Mouse (Mus musculus) spleen, adult 2 months (tissue): ENCODE results near the gene Oxnad1. TPM values are rescaled to one million over a fixed set of nuclear protein-coding genes. Genes with fewer than 3 reads are reported as not detected.

Source experiments
- DNase-seq, 2 experiments: peaks; one replicate each; pipeline versions ENCODE4 v3.0.0 to v3.0.0-alpha.2; 2012 to 2021; ENCODE audit warnings: low spot score in 2 of 2, low read depth in 1 of 2
- H3K27ac ChIP-seq: fragments of 200-500 bp; 2 replicates; pipeline ENCODE4 v1.5.1; 2012; ENCODE audit warnings: low read length, inconsistent platforms; ENCODE audit not compliant: insufficient read depth
- H3K27me3 ChIP-seq: fragments of 200-500 bp; 2 replicates; pipeline ENCODE4 v1.6.1; 2012; ENCODE audit warnings: mild to moderate bottlenecking, moderate library complexity, low read length, inconsistent platforms; ENCODE audit not compliant: control insufficient read depth, insufficient read depth
- H3K36me3 ChIP-seq: fragments of 200-500 bp; 2 replicates; pipeline ENCODE4 v1.6.1; 2012; ENCODE audit warnings: mild to moderate bottlenecking, low read length, inconsistent platforms; ENCODE audit not compliant: control insufficient read depth, insufficient read depth
- H3K4me1 ChIP-seq: fragments of 200-500 bp; 2 replicates; pipeline ENCODE4 v1.6.1; 2011; ENCODE audit warnings: inconsistent platforms; ENCODE audit not compliant: control insufficient read depth, insufficient read depth, insufficient read length
- H3K4me3 ChIP-seq: fragments of 200-500 bp; 2 replicates; pipeline ENCODE4 v1.5.1; 2011; ENCODE audit warnings: mild to moderate bottlenecking, inconsistent platforms; ENCODE audit not compliant: insufficient read depth, insufficient read length; ENCODE audit errors: extremely low read depth
- CTCF ChIP-seq: fragments of 200-500 bp; IDR thresholded peaks from 2 replicates; pipeline ENCODE4 v1.5.1; 2011; ENCODE audit warnings: mild to moderate bottlenecking, inconsistent platforms; ENCODE audit not compliant: insufficient read depth, insufficient read length, insufficient replicate concordance; ENCODE audit errors: extremely low read depth
- POLR2A ChIP-seq: fragments of 200-500 bp; IDR thresholded peaks from 2 replicates; pipeline ENCODE4 v1.6.1; 2011; ENCODE audit warnings: low read depth, low read length, inconsistent platforms
- WGBS: fragments of 180-500 bp; shearing (Covaris S2); methylation state at CpG from one replicate; pipeline ENCODE4 v1.1.7; 2018; 5-methylcytosine and 5-hydroxymethylcytosine counted together
- polyA plus RNA-seq: library from polyadenylated mRNA; depleted of rRNA; stranded (reverse); fragments of >200 nt; gene quantifications from 2 replicates; pipeline ENCODE4 v1.2.3, GENCODE M21; 2012

Oxnad1 gene
- polyA plus RNA-seq, 1 experiment, result 6.6 TPM

DNA sequence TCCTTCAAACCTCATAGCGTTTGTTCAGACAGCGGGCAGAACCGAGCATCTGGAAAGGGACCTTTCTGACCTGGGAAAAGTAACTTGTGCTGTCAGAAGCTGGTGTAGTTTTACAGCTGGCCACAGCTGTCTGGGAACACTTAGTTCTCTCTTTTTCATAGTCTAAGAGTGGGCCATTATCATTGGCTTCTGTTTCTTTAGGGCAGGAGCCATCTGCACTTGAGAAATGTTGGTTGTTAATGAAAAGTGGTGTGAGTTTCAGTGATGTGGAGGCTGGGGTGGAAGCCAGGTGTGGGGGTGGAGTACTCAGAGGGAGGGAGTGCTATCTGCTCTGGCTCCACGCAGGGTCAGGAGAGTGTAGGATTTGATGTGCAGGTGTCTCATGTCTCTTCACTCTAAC lies 6.0 kb downstream of the Oxnad1 start:
- 90% methylated on average over 4 of the region's 4 CpGs for whole genome bisulfite sequencing
- H3K27me3 ChIP-seq, result no peaks in the 10 kb centered on the region
- no peak overlapping the region for H3K4me3 ChIP-seq
- TF ChIP-seq POLR2A, result no peak
- no peak for TF ChIP-seq CTCF
- DNase-seq, result no peak
- peaks cover 2% of the 10 kb centered on the region; the same call in 1 of the 2 replicates for H3K4me1 ChIP-seq
- H3K27ac ChIP-seq, result no peak overlapping the region
- H3K36me3 ChIP-seq, result peaks cover 6% of the 10 kb centered on the region

DNA sequence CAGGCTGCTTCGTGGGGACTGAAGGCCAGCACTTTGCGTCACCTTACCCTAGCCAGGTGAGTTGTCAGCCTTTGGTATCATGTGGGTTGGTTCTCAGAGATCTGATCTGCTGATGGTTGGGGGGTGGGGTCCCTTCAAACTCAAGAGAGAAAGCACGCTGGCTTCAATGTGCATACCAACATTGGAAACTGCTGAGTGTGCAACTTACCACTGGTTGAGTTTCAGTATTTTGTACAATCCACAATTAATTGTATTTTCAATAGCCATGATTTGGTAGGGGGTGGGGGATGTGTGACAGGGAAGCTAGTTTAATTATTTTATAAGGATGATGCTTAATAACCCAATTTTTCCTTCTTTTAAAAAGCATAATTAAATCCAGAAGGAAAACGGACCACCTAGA lies 6.5 kb downstream of the Oxnad1 start:
- Histone ChIP-seq H3K36me3 (peaks cover 11% of the 10 kb centered on the region), H3K27me3 (no peaks in the 10 kb centered on the region), H3K27ac (no peak overlapping the region), H3K4me3 (no peak overlapping the region), H3K4me1 (no peaks in the 10 kb centered on the region)
- WGBS, result 93% methylated on average over 4 of the region's 4 CpGs
- no peak for TF ChIP-seq POLR2A
- TF ChIP-seq CTCF, result no peak
- no peak for DNase-seq

DNA sequence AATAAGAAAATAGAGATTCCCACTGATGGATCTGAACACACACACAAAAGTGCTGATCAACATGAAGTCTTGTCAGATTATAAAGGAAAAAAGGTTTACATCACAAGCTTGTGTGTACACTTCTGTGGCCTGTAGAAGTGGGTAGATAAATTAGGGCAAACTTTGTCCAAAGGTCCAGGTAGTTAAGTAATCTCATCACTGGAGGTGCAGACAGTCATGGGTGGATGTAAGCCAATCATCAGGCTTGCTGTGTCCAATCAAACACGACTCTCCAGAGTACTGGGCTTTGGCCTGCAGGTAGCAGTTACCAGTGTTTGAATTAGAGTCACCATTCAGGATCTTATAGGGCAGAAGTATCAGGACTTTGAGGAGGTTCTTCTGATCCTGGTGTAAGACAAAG lies 7.8 kb downstream of the Oxnad1 start:
- Histone ChIP-seq H3K4me1 (no peaks in the 10 kb centered on the region), H3K27me3 (no peaks in the 10 kb centered on the region), H3K4me3 (no peak overlapping the region), H3K36me3 (peaks cover 21% of the 10 kb centered on the region), H3K27ac (no peak overlapping the region)
- TF ChIP-seq CTCF, result no peak
- no peak for TF ChIP-seq POLR2A
- no peak for DNase-seq
- WGBS, result 78% methylated on average over 1 of the region's 1 CpGs

DNA sequence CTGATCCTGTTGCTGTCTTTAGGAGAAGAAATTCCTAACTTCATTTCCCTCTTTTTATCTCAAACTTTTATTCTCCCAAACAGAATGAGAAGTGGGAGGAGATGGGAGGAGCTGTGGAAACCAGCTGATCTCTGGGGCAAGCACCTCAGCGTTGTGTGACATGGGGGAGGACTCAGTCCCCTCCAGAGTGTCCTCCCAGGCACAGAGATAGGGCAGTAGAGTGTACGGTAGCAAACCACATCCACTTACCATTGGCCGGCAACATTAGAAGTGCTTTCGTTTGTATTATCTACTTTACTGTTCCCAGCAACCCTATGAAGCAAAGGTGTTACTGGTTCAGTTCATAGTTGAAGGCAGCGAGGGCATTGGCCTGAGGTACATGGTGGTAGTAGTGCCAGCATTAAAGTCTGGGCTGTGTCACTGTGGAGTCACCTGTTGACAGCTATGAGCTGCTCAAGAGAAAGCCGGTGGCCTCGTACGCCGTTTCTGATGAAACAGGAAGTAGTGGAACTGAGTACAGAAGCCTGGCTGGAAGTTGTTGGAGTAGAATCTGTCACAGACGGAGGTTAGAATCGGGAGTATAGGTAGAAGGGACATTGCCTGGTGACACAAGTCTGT lies 8.4 kb downstream of the Oxnad1 start:
- Histone ChIP-seq H3K27ac (no peak overlapping the region), H3K36me3 (peaks cover 21% of the 10 kb centered on the region), H3K27me3 (no peaks in the 10 kb centered on the region), H3K4me3 (no peak overlapping the region), H3K4me1 (no peaks in the 10 kb centered on the region)
- no peak for DNase-seq
- TF ChIP-seq CTCF, result no peak
- no peak for TF ChIP-seq POLR2A
- 53% methylated on average over 11 of the region's 11 CpGs for WGBS

DNA sequence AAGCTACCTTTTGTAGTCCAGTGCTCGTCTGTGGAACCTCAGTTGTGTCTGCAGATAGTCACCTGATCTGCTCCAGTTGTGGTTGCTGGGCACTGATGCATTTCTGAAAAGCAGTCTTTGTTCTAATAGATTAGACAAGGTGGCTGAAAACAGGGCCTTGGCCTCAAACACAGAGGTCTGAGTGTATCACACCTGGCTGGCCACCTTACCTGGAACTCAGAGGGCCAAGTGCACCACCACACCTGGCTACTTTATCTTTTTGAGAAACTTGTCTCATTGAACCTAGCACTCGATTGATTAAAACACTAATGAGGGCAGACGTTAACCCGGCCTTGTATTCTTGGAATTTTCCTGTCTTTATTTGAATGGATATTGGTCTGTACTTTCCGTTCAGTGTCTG lies 10.5 kb downstream of the Oxnad1 start:
- no peak overlapping the region for H3K27ac ChIP-seq
- H3K27me3 ChIP-seq, result no peaks in the 10 kb centered on the region
- H3K4me3 ChIP-seq, result no peak overlapping the region
- H3K36me3 ChIP-seq, result peaks cover 32% of the 10 kb centered on the region
- H3K4me1 ChIP-seq, result no peaks in the 10 kb centered on the region
- no peak for DNase-seq
- TF ChIP-seq POLR2A (no peak), CTCF (no peak)
- WGBS, result 94% methylated on average over 5 of the region's 5 CpGs

DNA sequence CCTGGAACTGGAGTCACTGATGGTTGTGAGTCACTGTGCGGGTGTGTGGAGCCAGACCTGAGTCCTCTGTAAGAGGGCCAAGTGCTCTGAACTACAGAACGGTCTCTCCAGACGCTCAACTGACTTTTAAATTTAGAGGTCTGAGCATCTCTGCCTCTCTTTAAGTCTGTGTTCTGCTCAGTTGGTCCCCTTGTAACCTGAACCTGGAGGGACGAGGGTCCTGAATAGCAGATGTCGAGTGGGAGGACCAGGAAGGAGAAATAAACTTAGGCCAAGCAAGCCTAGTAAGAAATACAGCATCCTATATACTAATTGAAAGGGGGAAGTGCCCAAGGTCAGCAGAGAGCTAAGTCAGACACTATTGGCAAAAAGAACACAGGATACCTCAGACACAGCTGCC lies 11.6 kb downstream of the Oxnad1 start:
- DNase-seq, result no peak
- Histone ChIP-seq H3K4me3 (no peak overlapping the region), H3K27me3 (no peaks in the 10 kb centered on the region), H3K4me1 (no peaks in the 10 kb centered on the region), H3K27ac (no peak overlapping the region), H3K36me3 (peaks cover 32% of the 10 kb centered on the region)
- WGBS, result 87% methylated on average over 5 of the region's 5 CpGs
- no peak for TF ChIP-seq POLR2A
- no peak for TF ChIP-seq CTCF

DNA sequence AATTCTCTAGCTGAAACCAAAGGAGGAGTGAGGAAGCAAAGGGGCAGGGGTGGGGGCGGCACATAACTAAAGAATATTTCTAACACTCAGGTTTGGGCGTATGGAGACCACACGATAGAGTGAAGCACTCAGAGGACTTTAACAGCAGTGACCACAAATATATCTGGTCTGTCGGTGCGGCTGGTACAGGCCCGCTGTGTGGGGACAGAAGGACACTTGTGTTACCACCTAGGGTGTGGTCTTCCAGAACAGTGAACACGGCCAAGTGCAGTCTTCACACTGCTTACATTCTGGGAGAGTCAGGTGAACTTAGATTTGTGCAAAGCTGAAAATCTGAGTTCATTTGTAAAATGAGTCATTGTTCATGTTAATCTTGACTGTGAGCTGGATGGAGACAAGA lies 12.5 kb downstream of the Oxnad1 start:
- WGBS, result 97% methylated on average over 7 of the region's 7 CpGs
- TF ChIP-seq CTCF, result no peak
- TF ChIP-seq POLR2A, result no peak
- Histone ChIP-seq H3K27ac (no peak overlapping the region), H3K27me3 (no peaks in the 10 kb centered on the region), H3K36me3 (peaks cover 33% of the 10 kb centered on the region), H3K4me1 (no peaks in the 10 kb centered on the region), H3K4me3 (no peak overlapping the region)
- no peak for DNase-seq

DNA sequence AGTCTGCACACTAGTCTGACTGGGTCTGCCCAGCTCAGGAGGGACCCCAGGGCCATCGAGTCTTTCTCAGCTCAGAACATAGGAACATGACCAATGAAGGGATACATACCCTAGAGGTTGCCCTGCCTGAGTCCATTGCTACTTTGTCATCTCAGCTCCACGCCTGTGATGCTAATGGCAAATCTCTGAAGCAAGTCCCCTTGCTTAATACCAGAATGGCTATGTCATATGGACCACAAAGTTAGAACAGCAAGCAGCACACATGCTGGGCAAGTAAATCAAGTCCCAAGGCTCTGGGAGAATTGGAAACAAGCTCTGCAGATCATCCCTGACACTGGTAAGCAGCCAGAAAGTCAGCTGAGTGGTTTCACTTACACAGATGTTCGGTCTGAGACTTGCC lies 13.8 kb downstream of the Oxnad1 start:
- Histone ChIP-seq H3K27ac (no peak overlapping the region), H3K4me1 (no peaks in the 10 kb centered on the region), H3K36me3 (peaks cover 32% of the 10 kb centered on the region), H3K4me3 (no peak overlapping the region), H3K27me3 (no peaks in the 10 kb centered on the region)
- no peak for DNase-seq
- 94% methylated on average over 3 of the region's 3 CpGs for WGBS
- no peak for TF ChIP-seq POLR2A
- no peak for TF ChIP-seq CTCF
